Mouse (Mus musculus) macrophage (primary cell): ENCODE measurements around the gene Prdm16. TPM values are rescaled to one million over a fixed set of nuclear protein-coding genes. Genes with fewer than 3 reads are reported as not detected.

ENCODE experiments used
- H3K27ac ChIP-seq: fragments of 350-480 bp; formaldehyde crosslinking; 2 replicates; pipeline ENCODE4 v1.9.0; 2021
- H3K36me3 ChIP-seq: fragments of 350-480 bp; formaldehyde crosslinking; 2 replicates; pipeline ENCODE4 v1.9.0; 2021; ENCODE audit errors: inconsistent target
- H3K4me3 ChIP-seq: fragments of 350-480 bp; formaldehyde crosslinking; 2 replicates; pipeline ENCODE4 v1.9.0; 2021; ENCODE audit errors: inconsistent target
- H3K79me2 ChIP-seq: fragments of 350-480 bp; formaldehyde crosslinking; 2 replicates; pipeline ENCODE4 v1.9.0; 2021; ENCODE audit errors: inconsistent target
- WGBS: methylation state at CpG from one replicate; pipeline ENCODE4 v1.1.7; 2026; ENCODE audit warnings: inconsistent platforms; ENCODE audit not compliant: missing documents; 5-methylcytosine and 5-hydroxymethylcytosine counted together
- polyA plus RNA-seq: library from polyadenylated mRNA; stranded (reverse); fragments of 250-400 nt; gene quantifications from 3 replicates; pipeline ENCODE4 v1.2.4, GENCODE M21; 2018; ENCODE audit warnings: inconsistent platforms

Prdm16 gene
- polyA plus RNA-seq, 1 experiment from 2014 or later: 1.6 TPM

GRCm38 (mm10) chr4:154569845-154570244, 66.8 kb downstream of the Prdm16 start:
- Histone ChIP-seq H3K27ac (no peak overlapping the region), H3K4me3 (no peak overlapping the region), H3K79me2 (no peaks in the 10 kb centered on the region), H3K36me3 (no peaks in the 10 kb centered on the region)
- 88% methylated on average over 9 of the region's 9 CpGs for WGBS

GRCm38 (mm10) chr4:154568798-154569197, 67.9 kb downstream of the Prdm16 start:
- no peaks in the 10 kb centered on the region for H3K79me2 ChIP-seq
- H3K36me3 ChIP-seq: no peaks in the 10 kb centered on the region
- no peak overlapping the region for H3K27ac ChIP-seq
- WGBS: 92% methylated on average over 15 of the region's 15 CpGs
- H3K4me3 ChIP-seq: no peak overlapping the region

GRCm38 (mm10) chr4:154567942-154568341, 68.7 kb downstream of the Prdm16 start:
- Histone ChIP-seq H3K4me3 (no peak overlapping the region), H3K79me2 (no peaks in the 10 kb centered on the region), H3K27ac (no peak overlapping the region), H3K36me3 (no peaks in the 10 kb centered on the region)
- WGBS: 89% methylated on average over 11 of the region's 11 CpGs

- no peak overlapping the region for H3K4me3 ChIP-seq
- 68% methylated on average over 6 of the region's 6 CpGs for WGBS
Observed at GRCm38 (mm10) chr4:154563201-154563600, 73.5 kb downstream of the Prdm16 start.

GRCm38 (mm10) chr4:154558041-154558440, 78.6 kb downstream of the Prdm16 start:
- no peaks in the 10 kb centered on the region for H3K79me2 ChIP-seq
- 93% methylated on average over 5 of the region's 5 CpGs for whole genome bisulfite sequencing

More at GRCm38 (mm10) chr4:154563201-154563600, 73.5 kb downstream of the Prdm16 start:
- Histone ChIP-seq H3K27ac (no peak overlapping the region), H3K79me2 (no peaks in the 10 kb centered on the region), H3K36me3 (no peaks in the 10 kb centered on the region)

GRCm38 (mm10) chr4:154557168-154557567, 79.5 kb downstream of the Prdm16 start:
- no peak overlapping the region for H3K27ac ChIP-seq
- H3K36me3 ChIP-seq: no peaks in the 10 kb centered on the region
- WGBS: 48% methylated on average over 11 of the region's 11 CpGs
- H3K79me2 ChIP-seq: no peaks in the 10 kb centered on the region
- no peak overlapping the region for H3K4me3 ChIP-seq

More at GRCm38 (mm10) chr4:154558041-154558440, 78.6 kb downstream of the Prdm16 start:
- H3K4me3 ChIP-seq: no peak overlapping the region
- H3K36me3 ChIP-seq: no peaks in the 10 kb centered on the region
- H3K27ac ChIP-seq: no peak overlapping the region

GRCm38 (mm10) chr4:154556418-154556817, 80.3 kb downstream of the Prdm16 start:
- Histone ChIP-seq H3K27ac (no peak overlapping the region), H3K79me2 (no peaks in the 10 kb centered on the region), H3K4me3 (no peak overlapping the region), H3K36me3 (no peaks in the 10 kb centered on the region)
- WGBS: 92% methylated on average over 11 of the region's 11 CpGs

- Histone ChIP-seq H3K27ac (no peak overlapping the region), H3K79me2 (no peaks in the 10 kb centered on the region), H3K4me3 (no peak overlapping the region), H3K36me3 (no peaks in the 10 kb centered on the region)
- 3% methylated on average over 17 of the region's 17 CpGs for WGBS
Observed at GRCm38 (mm10) chr4:154549961-154550393, 86.7 kb downstream of the Prdm16 start.

GRCm38 (mm10) chr4:154549497-154549896, 87.2 kb downstream of the Prdm16 start:
- 31% methylated on average over 10 of the region's 11 CpGs for WGBS
- Histone ChIP-seq H3K79me2 (no peaks in the 10 kb centered on the region), H3K36me3 (no peaks in the 10 kb centered on the region), H3K4me3 (no peak overlapping the region), H3K27ac (no peak overlapping the region)

GRCm38 (mm10) chr4:154547176-154547855, 89.4 kb downstream of the Prdm16 start:
- H3K79me2 ChIP-seq: no peaks in the 10 kb centered on the region
- H3K4me3 ChIP-seq: no peak overlapping the region
- no peak overlapping the region for H3K27ac ChIP-seq
- no peaks in the 10 kb centered on the region for H3K36me3 ChIP-seq
- whole genome bisulfite sequencing: 86% methylated on average over 21 of the region's 21 CpGs

- no peaks in the 10 kb centered on the region for H3K79me2 ChIP-seq
- no peak overlapping the region for H3K4me3 ChIP-seq
- no peaks in the 10 kb centered on the region for H3K36me3 ChIP-seq
- no peak overlapping the region for H3K27ac ChIP-seq
- 94% methylated on average over 9 of the region's 9 CpGs for WGBS
Observed at GRCm38 (mm10) chr4:154545296-154545695, 91.4 kb downstream of the Prdm16 start.

- H3K4me3 ChIP-seq: no peak overlapping the region
- WGBS: 84% methylated on average over 21 of the region's 21 CpGs
- no peaks in the 10 kb centered on the region for H3K36me3 ChIP-seq
- no peak overlapping the region for H3K27ac ChIP-seq
- H3K79me2 ChIP-seq: no peaks in the 10 kb centered on the region
Observed at GRCm38 (mm10) chr4:154543921-154544320, 92.8 kb downstream of the Prdm16 start.

- no peaks in the 10 kb centered on the region for H3K79me2 ChIP-seq
- WGBS: 77% methylated on average over 4 of the region's 4 CpGs
- no peak overlapping the region for H3K27ac ChIP-seq
- no peak overlapping the region for H3K4me3 ChIP-seq
- H3K36me3 ChIP-seq: no peaks in the 10 kb centered on the region
Observed at GRCm38 (mm10) chr4:154543128-154543527, 93.5 kb downstream of the Prdm16 start.

- H3K4me3 ChIP-seq: no peak overlapping the region
- no peaks in the 10 kb centered on the region for H3K36me3 ChIP-seq
- H3K27ac ChIP-seq: no peak overlapping the region
- 29% methylated on average over 5 of the region's 5 CpGs for WGBS
- no peaks in the 10 kb centered on the region for H3K79me2 ChIP-seq
Observed at GRCm38 (mm10) chr4:154542568-154542967, 94.1 kb downstream of the Prdm16 start.

GRCm38 (mm10) chr4:154541632-154542276, 94.9 kb downstream of the Prdm16 start:
- H3K27ac ChIP-seq: no peak overlapping the region
- H3K4me3 ChIP-seq: no peak overlapping the region
- H3K36me3 ChIP-seq: no peaks in the 10 kb centered on the region
- H3K79me2 ChIP-seq: no peaks in the 10 kb centered on the region
- 36% methylated on average over 9 of the region's 9 CpGs for WGBS
